ENCODE assay signal across 8 mouse cellular contexts in genomic region chr8:70104506-70104905, GRCm38 (mm10). TPM values are rescaled to one million over a fixed set of nuclear protein-coding genes. Genes with fewer than 3 reads are reported as not detected.
DNase-seq lines count a peak whose midpoint lies in the region; ATAC-seq and TF ChIP-seq lines count a peak whose summit lies in the region.

No protein-coding gene starts in this region.

- peak; percentile 23; the same call in 1 of the 2 replicates for ATAC-seq in hindbrain, embryonic 13.5 days (ENCODE audit: low FRiP score)
- ATAC-seq in lung, embryonic 14.5 days (ENCODE audit: insufficient read depth), result no peak

- DNase-seq in gastrocnemius, postnatal 14 days, result peak; percentile 24
- DNase-seq in gastrocnemius, postnatal 4 days (ENCODE audit: low spot score in 2 of 2), result no peak
- peak; percentile 73 for DNase-seq in CD4-positive helper T cell, adult 2 months (ENCODE audit: low read depth, low spot score)
- DNase-seq in brain, adult 2 months (ENCODE audit: low read depth, low spot score), result peak; percentile 79
- peak; percentile 29 for DNase-seq in lung, embryonic 14.5 days
- DNase-seq in spleen, postnatal 10 days (ENCODE audit: low spot score in 2 of 2), result peak; percentile 24 to 68
- no peak for DNase-seq in layer of hippocampus, postnatal 14 days (ENCODE audit: low spot score in 2 of 2)

- no peaks in the 10 kb centered on the region for H3K27me3 ChIP-seq in hindbrain, embryonic 13.5 days
- H3K27me3 ChIP-seq in lung, embryonic 14.5 days (ENCODE audit: insufficient read depth, low read length), result no peaks in the 10 kb centered on the region

- no peak overlapping the region for H3K9ac ChIP-seq in hindbrain, embryonic 13.5 days
- no peak overlapping the region for H3K9ac ChIP-seq in lung, embryonic 14.5 days

- H3K4me1 ChIP-seq in hindbrain, embryonic 13.5 days (replicated peaks), result peaks cover 18% of the 10 kb centered on the region
- H3K4me1 ChIP-seq in lung, embryonic 14.5 days (ENCODE audit: insufficient read depth), result no peaks in the 10 kb centered on the region

- no peak overlapping the region for H3K4me3 ChIP-seq in hindbrain, embryonic 13.5 days
- H3K4me3 ChIP-seq in lung, embryonic 14.5 days (ENCODE audit: low read depth, low read length), result no peak overlapping the region

- H3K4me2 ChIP-seq in hindbrain, embryonic 13.5 days, result no peak overlapping the region
- H3K4me2 ChIP-seq in lung, embryonic 14.5 days, result no peak overlapping the region

- peaks cover 88% of the 10 kb centered on the region for H3K36me3 ChIP-seq in hindbrain, embryonic 13.5 days
- no peaks in the 10 kb centered on the region for H3K36me3 ChIP-seq in lung, embryonic 14.5 days (ENCODE audit: insufficient read depth)

- no peaks in the 10 kb centered on the region for H3K9me3 ChIP-seq in hindbrain, embryonic 13.5 days
- no peaks in the 10 kb centered on the region for H3K9me3 ChIP-seq in lung, embryonic 14.5 days (ENCODE audit: low read depth, low read length)

- H3K27ac ChIP-seq in hindbrain, embryonic 13.5 days, result no peak overlapping the region
- H3K27ac ChIP-seq in lung, embryonic 14.5 days (ENCODE audit: low read depth), result no peak overlapping the region

- TF ChIP-seq CTCF in lung, embryonic 14.5 days (IDR thresholded peaks at IDR 0.05; ENCODE audit: low read depth), result peak; percentile 69

- intact Hi-C loops in gastrocnemius, postnatal 14 days (cut with DNase I; ENCODE audit: low total_unique reads), result no loop called here

- WGBS in hindbrain, embryonic 13.5 days, result 14% methylated on average over 6 of the region's 6 CpGs
- WGBS in lung, embryonic 14.5 days, result 10% methylated on average over 6 of the region's 6 CpGs

RNA-seq across cellular contexts. Expression of gene Ncan, which starts 16.2 kb away (rescaled TPM):
- under 1 TPM; 0.02 to 0.04 TPM for total RNA-seq in gastrocnemius, postnatal 14 days (2021)
- total RNA-seq in gastrocnemius, postnatal 4 days (2021), result under 1 TPM; 0.07 to 0.08 TPM
- 128 and 135 TPM in 2 replicates for polyA plus RNA-seq in hindbrain, embryonic 13.5 days (2015; fragmentation: Nextera tagmentation; extraction: Ambion mirVana)
- polyA plus RNA-seq in lung, embryonic 14.5 days (2014; fragmentation: Nextera tagmentation; extraction: Ambion mirVana), result 0.05 and 0.07 TPM in 2 replicates
- total RNA-seq in layer of hippocampus, postnatal 14 days (2021), result 100 to 1,000 TPM; 371 to 387 TPM

RNA-seq across cellular contexts. Expression of gene Hapln4, which starts 21.2 kb away (rescaled TPM):
- under 1 TPM in 1 of 2 experiments, not detected in 1; 0.06 TPM for total RNA-seq in gastrocnemius, postnatal 14 days (2021)
- not detected for total RNA-seq in gastrocnemius, postnatal 4 days (2021)
- polyA plus RNA-seq in hindbrain, embryonic 13.5 days (2015; fragmentation: Nextera tagmentation; extraction: Ambion mirVana), result 0.39 and 0.75 TPM in 2 replicates
- polyA plus RNA-seq in lung, embryonic 14.5 days (2014; fragmentation: Nextera tagmentation; extraction: Ambion mirVana), result 0.05 TPM in 1 of 2 replicates, not detected in the other
- total RNA-seq in layer of hippocampus, postnatal 14 days (2021), result 10 to 100 TPM; 29.7 to 35.4 TPM

RNA-seq across cellular contexts. Expression of gene Nr2c2ap, which starts 26.6 kb away (rescaled TPM):
- 1 to 10 TPM; 2.2 to 4.4 TPM for total RNA-seq in gastrocnemius, postnatal 14 days (2021)
- 10 to 100 TPM in 1 of 2 experiments, 1 to 10 TPM in 1; 8.6 to 10.3 TPM for total RNA-seq in gastrocnemius, postnatal 4 days (2021)
- 32.6 and 36.4 TPM in 2 replicates for polyA plus RNA-seq in hindbrain, embryonic 13.5 days (2015; fragmentation: Nextera tagmentation; extraction: Ambion mirVana)
- polyA plus RNA-seq in lung, embryonic 14.5 days (2014; fragmentation: Nextera tagmentation; extraction: Ambion mirVana), result 23.1 and 25.2 TPM in 2 replicates
- total RNA-seq in layer of hippocampus, postnatal 14 days (2021), result 10 to 100 TPM; 26.9 to 31.2 TPM

RNA-seq across cellular contexts. Expression of gene Tm6sf2, which starts 31.8 kb away (rescaled TPM):
- under 1 TPM in 1 of 2 experiments, not detected in 1; 0.51 TPM for total RNA-seq in gastrocnemius, postnatal 14 days (2021)
- total RNA-seq in gastrocnemius, postnatal 4 days (2021), result under 1 TPM; 0.54 to 0.67 TPM
- 1.9 TPM in 2 replicates for polyA plus RNA-seq in hindbrain, embryonic 13.5 days (2015; fragmentation: Nextera tagmentation; extraction: Ambion mirVana)
- 0.39 and 1.1 TPM in 2 replicates for polyA plus RNA-seq in lung, embryonic 14.5 days (2014; fragmentation: Nextera tagmentation; extraction: Ambion mirVana)
- total RNA-seq in layer of hippocampus, postnatal 14 days (2021), result 1 to 10 TPM; 1.9 to 3.1 TPM

RNA-seq across cellular contexts. Expression of gene Rfxank, which starts 34.4 kb away (rescaled TPM):
- total RNA-seq in gastrocnemius, postnatal 14 days (2021), result 1 to 10 TPM; 8.1 to 8.8 TPM
- total RNA-seq in gastrocnemius, postnatal 4 days (2021), result 10 to 100 TPM; 12.7 to 16.6 TPM
- 12.5 and 14.3 TPM in 2 replicates for polyA plus RNA-seq in hindbrain, embryonic 13.5 days (2015; fragmentation: Nextera tagmentation; extraction: Ambion mirVana)
- 17.3 TPM in 2 replicates for polyA plus RNA-seq in lung, embryonic 14.5 days (2014; fragmentation: Nextera tagmentation; extraction: Ambion mirVana)
- total RNA-seq in layer of hippocampus, postnatal 14 days (2021), result 10 to 100 TPM in 1 of 2 experiments, 1 to 10 TPM in 1; 9.9 to 12.6 TPM

Comparison
In these comparisons a context has a peak if more than half of its experiments do, and no peak if none do; other contexts are left out.
1. DNase-seq: peak in gastrocnemius, postnatal 14 days (single experiment), CD4-positive helper T cell, adult 2 months (single experiment), brain, adult 2 months (single experiment), lung, embryonic 14.5 days (single experiment) and spleen, postnatal 10 days (2 of 2); none in gastrocnemius, postnatal 4 days (0 of 2) and layer of hippocampus, postnatal 14 days (0 of 2).
2. RNA of gene Ncan, which starts 16.2 kb away (total RNA-seq): 371 to 387 TPM in layer of hippocampus, postnatal 14 days; 0.07 to 0.08 TPM in gastrocnemius, postnatal 4 days and 0.02 to 0.04 TPM in gastrocnemius, postnatal 14 days; every median in the first group is over 100 times any median in the second.
3. RNA of gene Hapln4, which starts 21.2 kb away (total RNA-seq): 29.7 to 35.4 TPM in layer of hippocampus, postnatal 14 days; 0.06 TPM in gastrocnemius, postnatal 14 days and not detected in gastrocnemius, postnatal 4 days; every median in the first group is over 10 times any median in the second.